Mouse (Mus musculus): ENCODE measurements around the gene Slc39a13.
"Not testable (repeated sequence)": the region's sequence is repeated elsewhere in the genome, so short reads cannot be mapped to it uniquely, and the experiment has no call there.

Slc39a13 gene

DNA sequence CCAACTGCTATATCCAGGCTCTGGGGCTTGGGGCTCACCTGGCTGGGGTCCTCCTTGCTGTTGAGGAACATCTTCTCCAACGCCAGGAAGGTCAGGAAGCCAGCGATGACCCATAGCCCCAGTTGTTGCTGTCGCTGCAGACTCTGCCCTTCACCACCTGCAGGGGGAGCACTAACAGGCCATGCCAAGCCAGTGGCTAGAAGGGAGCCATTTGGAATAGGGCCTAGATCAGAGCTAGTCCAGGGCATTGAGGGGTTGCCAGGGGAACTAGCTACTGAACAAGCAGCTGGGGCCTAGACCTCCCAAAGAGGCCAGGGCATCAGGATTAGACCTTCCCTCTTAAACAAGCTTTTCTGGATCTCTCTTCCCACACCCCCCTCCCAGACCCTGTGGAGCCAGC, 4.7 kb downstream of the Slc39a13 start:
- peak; percentile 77 for DNase-seq (ENCODE audit: low read depth, low spot score)

DNA sequence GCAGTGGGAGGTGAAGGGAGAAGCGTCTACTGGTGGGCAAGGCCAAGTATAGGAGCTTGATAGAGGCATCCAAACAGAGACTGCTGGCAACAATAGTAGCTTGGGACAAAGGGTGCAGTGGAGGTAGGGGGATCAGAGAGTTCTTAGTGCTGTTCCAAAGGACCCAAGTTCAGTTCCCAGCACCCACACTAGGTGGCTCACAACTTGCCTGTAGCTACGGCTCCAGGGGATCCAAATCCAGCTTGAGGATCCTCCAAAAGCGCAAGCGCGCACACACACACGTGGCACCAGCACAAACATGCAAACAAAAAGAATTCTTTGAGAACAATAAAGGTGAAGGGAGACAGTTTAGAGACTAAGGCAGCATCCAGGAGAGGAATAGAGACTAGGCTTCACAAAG, 6.0 kb downstream of the Slc39a13 start:
- DNase-seq (ENCODE audit: low read depth, low spot score) = peak; percentile 53

DNA sequence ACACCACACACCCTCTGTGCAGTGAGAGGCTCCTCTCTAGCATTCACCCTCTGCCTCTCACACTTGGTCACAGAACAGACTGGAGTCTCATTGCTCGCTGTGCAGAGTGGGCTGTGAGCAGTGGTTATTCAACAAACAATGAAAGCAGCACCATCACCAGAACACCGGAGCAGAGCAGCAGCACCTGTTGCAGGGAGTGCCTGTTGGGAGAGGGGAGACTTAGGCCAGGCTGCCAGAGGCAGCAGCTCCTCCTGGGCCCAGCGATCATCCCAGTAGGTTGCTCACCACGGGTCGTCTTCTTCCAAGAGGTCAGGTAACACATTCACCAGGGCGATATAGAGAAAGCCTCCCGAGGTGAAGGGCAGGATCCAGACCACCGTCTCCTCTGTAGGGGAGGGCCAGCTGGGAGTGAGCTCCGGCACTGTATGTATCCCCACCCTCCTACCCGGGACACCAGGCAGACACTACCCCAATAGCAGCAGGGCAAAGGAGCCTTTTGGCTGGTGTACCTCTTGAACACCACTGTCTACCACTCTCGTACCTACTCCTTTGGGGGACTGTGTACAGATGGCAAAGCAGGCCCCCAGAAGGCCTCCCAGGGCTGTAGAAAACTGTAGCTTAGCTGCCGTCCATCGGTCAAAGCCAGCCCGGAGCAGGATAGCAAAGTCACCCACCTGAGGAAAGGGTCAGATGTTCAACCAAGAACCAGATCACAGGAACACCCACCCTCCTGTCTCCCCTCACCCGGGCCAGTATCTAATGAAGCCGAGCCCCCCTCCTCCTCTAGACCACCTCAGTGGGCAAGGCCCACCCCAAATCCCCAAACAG, 7.2 kb downstream of the Slc39a13 start:
- no peak for DNase-seq (ENCODE audit: low read depth, low spot score)

DNA sequence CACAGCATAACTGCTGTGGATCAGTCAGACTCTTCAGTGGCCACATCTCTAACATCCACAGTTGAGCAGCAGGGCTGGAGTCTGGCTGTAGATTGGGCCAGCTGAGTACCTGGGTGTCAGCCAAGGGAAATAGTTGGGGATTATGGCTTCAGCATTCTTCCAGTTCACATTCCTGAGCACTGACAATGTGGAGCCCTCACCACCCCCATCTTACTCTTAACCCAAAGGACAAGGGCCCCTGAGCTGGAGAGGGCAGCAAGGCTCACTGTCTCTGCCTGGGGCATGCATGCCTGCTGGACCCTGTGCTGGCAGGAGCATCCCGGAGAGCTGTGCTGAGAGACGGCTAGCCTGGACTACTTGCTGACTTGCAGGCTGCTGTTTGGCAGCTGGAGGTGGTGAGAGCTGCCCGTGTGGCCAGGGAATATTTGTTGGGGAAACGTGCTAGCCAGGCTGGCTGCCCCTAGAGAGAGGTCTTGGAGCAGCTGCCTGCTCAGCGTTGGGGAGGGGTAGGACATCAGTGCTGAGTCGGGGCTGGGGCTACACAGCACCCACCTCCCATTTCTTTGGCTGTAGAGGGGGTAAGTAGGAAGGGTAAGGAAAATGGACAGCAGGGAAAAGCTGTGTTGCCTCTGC, 8.3 kb downstream of the Slc39a13 start:
- DNase-seq (ENCODE audit: low read depth, low spot score) = peak; percentile 97

DNA sequence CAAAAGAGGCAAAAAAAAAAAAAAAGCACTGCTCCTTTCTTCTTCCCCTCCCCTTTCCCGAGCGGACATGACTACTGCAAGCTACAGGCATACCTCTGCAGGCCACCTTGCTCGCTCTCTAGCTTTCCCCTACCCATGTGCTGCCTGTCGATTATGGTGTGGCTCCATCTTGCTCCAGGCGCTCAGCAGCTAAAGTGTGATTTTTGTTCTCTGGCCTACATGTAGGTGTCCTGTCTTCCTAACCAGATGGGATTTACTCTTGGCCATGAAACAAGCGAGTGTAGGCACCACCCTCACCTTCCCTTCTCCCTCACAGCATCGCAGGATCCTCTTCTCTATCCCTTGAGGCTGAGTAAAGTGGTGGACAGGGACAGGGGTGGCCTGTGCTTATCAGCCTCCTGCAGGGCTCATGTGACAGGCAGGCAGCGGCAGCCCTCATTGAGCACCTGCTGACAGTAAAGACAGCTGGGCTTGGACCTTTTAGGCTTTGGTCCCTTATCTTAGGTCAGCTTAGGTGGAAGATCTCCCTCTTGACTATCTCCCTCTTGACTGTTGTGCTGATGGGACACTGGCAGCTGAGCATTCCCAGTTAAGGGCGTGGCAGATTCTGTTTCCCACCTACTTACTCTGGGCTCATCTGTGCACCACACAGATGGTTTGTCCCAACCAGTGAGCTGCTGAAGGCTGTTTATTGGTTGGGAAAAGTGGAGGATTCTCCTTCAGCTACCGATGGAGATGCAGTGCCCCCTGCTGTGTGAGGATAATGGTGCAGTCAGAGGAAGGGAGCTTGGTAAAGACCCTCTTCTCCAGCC, 9.5 kb downstream of the Slc39a13 start:
- peak; percentile 73 for DNase-seq (ENCODE audit: low read depth, low spot score)

DNA sequence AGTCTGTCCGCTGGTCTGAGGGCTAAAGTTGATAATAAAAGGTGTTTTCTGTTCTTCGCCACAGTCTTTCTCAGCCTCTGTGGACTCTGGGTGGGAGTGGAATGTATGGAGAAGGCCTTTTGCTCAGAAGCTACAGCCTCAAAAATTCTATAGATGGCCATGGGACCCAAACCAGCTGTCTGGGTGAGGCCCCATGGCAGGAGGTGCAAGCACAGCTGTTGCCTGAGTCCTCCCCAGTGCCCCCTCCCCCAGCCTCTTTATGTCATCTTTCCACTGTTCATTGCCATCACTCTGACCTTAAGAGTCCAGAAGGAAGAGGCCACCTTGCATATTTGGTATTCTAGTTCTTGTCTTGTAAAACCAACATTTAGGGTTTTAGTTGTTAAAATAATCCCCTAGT, 10.8 kb downstream of the Slc39a13 start:
- no peak for DNase-seq (ENCODE audit: low read depth, low spot score)

DNA sequence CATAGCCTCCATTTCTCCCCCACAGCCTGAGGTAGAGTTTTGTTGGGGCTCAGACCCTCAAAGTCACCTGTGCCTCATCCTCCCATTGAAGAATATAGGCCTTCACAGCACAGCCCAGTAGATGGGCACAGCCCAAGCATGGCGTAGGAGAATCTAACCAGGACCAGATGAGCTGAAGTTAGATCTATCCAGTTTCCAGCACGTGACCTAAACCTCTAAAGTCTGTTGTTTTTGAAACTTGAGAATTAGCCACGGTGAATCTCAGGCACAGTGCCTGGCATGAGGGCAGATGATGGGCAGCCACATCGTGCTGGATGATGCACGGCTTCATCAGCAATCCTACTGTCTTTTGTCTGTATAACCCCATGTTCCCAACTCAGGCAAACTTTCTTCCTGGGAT, 11.8 kb downstream of the Slc39a13 start:
- no peak for DNase-seq (ENCODE audit: low read depth, low spot score)

DNA sequence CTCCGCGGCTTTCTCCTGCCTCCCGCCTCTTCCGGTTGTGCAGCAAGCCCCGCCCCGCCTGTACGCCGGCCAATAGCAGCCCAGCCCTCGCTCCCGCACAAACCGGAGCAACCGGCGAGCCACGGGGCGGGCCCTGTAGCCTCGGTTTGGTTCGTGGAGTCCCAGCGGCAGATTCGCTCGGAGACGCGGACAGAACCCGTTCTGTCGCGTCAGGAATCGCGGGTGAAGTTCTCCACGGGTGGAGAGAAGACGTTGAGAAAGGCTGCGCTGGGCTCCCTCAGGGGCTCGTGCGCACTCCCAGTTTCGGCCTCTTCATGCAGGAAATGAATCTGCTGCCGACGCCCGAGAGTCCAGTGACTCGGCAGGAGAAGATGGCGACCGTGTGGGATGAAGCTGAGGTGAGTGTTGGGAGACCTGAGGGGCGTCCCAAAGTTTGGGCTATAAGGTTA, 16.3 kb downstream of the Slc39a13 start, which contains the start of gene Psmc3:
Psmc3 (plus strand) TSS at position 76 of the 449 bp plus-strand sequence.
- peak; percentile 93 for DNase-seq (ENCODE audit: low read depth, low spot score)

DNA sequence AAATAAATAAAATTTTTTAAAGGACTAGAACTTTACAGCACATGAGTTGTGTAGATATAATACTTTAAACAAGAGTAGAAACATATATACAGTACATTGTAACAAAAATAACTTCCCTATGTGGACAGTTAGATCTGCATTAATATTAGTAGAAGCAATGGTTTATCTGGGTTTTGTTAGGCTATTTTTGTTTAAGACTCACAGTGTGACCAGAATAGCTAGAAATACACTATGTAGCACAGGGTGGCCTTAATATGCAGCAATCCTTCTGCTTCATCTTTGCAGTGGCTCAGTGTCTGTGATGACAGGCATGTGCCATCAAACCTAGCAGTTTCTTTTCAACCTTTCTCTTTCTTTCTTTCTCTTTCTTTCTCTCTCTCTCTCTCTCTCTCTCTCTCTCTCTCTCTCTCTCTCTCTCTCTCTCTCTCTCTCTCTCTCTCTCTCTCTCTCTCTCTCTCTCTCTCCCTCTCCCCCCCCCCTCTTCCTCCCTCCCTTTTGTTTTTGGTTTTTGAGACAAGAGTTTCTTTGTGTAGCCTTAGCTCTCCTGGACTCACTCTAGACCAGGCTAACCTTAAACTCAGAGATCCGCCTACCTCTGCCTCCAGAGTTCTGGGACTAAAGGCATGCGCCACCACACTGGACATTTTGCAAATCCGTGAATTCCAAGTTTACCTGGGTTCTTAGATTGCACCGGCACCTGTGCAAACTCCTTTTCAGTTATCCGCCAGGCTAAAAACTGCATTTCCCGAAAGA, 16.9 kb downstream of the Slc39a13 start:
- no peak for DNase-seq (ENCODE audit: low read depth, low spot score)

DNA sequence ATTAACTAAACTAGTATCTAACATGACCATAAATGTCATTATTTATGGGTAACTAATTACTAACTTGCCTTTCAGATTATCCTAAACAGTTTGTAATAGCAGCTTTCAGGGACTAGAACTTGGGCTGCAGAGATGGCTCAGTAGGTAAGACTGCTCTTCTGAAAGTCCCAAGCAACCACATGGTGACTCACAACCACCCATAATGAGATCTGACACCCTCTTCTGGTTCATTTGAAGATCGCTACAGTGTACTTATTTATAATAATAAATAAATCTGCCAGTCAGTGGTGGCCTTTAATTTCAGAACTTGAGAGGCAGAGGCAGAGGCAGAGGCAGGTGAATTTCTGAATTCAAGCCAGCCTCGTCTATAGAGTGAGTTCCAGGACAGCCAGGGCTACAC, 17.5 kb downstream of the Slc39a13 start:
- DNase-seq (ENCODE audit: low read depth, low spot score) = peak; percentile 72

DNA sequence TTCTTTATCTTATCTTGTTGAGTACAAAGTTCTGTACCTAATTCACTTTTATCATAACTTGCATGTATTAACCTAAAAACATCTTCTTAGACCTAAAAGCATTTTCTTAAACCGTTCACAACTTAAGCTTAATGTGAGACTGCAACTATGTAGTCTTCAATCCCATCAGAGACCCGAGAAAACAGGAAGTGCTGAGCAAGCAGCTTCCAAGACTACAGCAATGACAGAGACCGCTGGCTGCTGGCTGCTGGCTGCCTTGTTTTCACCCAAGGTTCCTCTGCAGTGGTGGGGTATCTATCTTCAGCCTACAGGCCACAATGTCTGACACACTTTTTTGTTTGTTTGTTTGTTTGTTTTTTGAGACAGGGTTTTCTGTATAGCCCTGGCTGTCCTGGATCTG, 18.3 kb downstream of the Slc39a13 start:
- no peak for DNase-seq (ENCODE audit: low read depth, low spot score)

DNA sequence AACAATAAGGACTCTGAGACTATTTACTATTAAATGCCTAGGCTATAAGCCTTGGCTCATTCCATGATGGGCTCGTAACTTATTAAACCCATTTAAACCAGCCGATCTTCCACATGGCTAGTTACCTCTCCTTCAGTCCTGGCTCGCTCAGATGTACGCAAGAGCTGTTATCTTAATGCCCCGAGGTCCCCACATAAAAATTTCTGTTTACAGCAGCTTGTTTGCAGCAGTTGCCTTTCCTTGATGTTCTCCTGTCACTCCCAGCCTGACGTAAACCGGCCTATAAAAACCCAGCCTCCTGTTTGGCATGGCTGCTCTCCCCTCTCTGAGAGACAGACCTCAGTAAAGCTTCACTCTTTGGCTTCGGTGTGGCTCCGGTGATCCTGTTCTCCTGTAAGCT, 22.9 kb downstream of the Slc39a13 start:
- no peak for DNase-seq (ENCODE audit: low read depth, low spot score)

DNA sequence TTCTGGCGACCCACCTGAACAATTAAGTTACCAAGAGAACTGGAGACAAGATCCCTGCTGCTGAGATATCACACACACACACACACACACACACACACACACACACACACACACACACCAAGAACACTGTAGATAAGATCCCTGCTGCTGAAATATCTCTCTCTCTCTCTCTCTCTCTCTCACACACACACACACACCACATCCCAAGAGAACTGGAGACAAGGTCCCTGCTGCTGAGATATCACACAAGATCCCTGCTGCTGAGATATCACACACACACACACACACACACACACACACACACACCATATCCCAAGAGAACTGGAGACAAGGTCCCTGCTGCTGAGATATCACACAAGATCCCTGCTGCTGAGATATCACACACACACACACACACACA, 24.4 kb downstream of the Slc39a13 start:
- DNase-seq (ENCODE audit: low read depth, low spot score) = not testable (repeated sequence)

DNA sequence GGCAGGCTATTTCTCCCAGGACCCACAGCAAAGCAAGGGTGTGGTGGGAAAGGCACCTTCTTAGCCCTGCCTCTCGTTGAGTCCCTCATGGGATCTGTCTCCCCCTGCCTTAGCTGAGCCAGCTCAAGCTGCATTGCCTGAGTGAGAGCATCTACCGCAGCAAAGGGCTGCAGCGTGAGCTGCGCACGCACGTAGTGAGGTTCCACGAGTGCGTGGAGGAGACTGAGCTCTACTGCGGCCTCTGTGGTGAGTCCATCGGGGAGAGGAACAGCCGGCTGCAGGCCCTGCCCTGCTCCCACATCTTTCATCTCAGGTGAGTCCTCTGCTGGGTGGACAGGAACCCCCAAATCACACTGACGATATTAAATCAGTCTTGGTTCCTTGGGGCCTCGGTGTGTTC, 25.5 kb downstream of the Slc39a13 start:
- no peak for DNase-seq (ENCODE audit: low read depth, low spot score)

DNA sequence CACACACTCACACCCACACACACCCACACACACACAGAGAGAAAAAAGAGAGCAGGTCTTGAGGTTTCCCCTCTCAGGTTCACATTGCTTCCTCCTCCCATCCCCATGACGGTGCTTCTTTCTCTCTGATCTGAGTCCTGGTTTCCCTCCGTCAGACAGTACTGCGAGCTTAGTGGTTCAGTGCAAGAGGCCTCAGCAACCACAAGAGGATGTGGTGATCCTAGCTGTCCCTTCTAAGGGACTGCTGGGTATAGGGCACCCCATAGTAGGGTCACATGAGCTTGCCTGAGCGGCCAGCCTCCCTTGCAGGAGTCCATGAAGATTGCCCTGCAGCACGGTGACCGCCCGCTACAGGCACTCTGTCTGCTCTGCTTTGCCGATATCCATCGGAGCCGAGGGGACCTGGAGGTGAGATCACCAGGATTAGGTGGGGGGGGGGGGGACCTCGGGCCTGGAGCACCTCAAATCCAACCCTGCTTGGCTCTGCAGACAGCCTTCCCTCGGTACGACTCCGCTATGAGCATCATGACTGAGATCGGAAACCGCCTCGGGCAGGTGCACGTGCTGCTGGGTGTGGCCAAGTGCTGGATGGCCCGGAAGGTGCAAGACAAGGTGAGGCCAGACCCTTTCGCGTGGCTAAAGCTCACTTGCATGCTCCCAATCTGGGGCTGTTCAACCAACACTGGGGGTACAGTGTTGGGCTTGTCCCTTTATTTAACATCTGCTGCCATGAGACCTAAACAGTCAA, 27.4 kb downstream of the Slc39a13 start:
- DNase-seq (ENCODE audit: low read depth, low spot score) = no peak

DNA sequence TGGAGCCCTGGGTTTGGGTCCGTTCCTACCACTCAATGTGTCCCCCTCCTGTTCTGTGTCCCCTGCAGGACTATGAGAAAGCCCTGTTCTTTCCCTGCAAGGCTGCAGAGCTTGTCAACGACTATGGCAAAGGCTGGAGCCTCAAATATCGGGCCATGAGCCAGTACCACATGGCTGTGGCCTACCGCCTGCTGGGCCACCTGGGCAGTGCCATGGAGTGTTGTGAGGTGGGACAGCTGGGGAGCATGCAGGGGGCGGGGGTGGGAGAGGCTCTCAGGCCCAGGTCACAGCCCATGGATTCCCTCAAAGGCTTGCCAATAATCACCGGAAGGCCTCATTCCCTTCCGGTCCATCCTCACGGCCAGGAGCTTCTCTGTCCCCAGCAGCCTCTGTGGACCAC, 28.4 kb downstream of the Slc39a13 start:
- DNase-seq (ENCODE audit: low read depth, low spot score) = no peak

DNA sequence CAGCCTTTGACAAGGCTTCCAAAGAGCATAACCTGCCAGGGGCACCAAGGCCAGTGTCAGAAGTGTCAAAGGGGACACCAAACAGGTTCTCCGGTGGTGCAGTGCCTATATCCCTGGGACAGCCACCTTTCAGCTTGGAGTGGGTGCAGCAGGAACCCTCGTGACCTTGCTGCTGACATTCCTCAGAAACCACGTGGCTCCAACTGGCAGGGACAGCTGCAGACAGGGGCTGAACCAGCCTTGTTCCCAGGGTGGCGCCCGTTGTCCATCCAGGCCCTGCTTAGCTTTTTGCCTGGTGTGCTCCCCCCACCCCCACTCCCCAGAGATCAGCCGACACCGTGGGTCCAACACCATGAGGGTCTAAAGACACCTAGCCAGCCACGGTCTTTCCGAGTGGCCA, 34.8 kb downstream of the Slc39a13 start, which contains the start of gene Rapsn:
Rapsn (plus strand) TSS at position 236 of the 400 bp plus-strand sequence.
- no peak for DNase-seq (ENCODE audit: low read depth, low spot score)

DNA sequence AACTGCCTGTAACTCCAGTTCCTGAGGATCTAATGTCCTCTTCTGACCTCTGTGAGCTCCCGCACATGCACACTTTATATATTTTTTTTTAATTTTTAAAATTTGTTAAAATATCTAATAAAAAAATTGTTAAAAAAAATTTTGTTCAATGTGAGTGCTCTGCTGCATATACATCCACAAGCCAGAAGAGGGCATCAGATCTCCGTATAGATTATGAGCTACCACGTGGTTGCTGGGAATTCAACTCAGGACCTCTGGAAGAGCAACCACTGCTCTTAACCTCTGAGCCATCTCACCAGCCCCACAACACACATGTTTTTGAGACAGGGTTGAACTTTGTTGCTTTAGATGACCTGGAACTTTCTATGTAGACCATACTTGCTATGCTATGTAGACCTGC, 37.2 kb downstream of the Slc39a13 start:
- peak; percentile 68 for DNase-seq (ENCODE audit: low read depth, low spot score)

DNA sequence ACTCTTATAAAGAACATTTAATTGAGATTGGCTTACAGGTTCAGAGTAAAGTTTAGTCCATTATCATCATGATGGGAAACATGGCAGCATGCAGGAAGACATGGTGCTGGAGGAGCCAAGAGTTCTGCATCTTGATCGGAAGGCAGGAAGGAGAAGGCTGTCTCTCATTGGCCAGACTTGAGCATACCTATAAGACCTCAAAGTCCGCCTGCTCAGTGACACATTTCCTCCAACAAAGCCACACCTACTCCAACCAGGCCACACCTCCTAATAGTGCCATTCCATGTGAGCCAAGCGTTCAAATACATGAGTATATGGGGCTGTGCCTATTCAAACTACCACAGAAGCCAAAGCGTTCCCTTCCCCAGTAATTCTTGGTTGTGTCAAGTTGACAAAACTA, 39.0 kb downstream of the Slc39a13 start:
- no peak for DNase-seq (ENCODE audit: low read depth, low spot score)

DNA sequence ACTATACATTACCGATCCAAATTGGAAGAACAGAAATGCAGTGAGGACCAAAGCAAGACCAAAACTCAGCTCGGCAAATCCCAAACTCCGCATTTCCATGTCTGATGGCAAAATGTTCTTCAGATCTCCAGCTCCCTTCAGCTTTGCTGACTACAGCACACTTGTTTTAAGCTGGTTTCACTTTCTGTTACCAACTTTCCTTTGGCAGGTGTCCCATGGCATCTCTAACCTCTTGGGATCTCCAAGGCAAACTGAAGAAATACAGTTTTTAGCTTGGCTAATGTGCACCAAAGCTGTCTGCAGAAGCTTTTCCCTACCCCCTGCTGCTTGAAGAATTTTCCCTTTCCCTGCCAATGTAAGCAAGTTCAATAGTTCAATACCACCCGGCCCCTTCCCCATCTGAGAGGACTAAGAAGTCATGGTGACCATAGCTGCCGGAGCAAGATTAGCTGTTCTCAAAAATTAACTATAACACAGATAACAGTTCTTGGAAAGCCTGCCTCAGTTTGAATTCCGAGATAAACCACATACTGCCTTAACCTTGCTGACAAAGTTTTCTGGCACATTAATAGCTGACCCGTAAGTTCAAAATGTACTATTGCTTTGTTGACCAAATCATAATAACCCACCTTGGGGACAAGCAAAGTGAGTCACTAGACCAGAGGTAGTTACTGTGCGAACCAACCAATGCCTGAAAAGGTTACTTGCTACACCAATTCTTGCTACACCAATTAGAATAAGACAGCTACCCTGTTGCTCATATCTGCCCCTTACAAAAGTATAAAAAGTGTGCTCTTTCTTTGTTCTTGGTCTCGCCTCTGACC, 42.6 kb downstream of the Slc39a13 start:
- DNase-seq (ENCODE audit: low read depth, low spot score) = peak; percentile 87
